Mouse (Mus musculus) ovary, postnatal 10 days (tissue): ENCODE results near the gene Fam205c.

Source experiments
- DNase-seq: peaks from one replicate; pipeline ENCODE4 v3.0.0; 2022; ENCODE audit warnings: low spot score

Fam205c gene

DNA sequence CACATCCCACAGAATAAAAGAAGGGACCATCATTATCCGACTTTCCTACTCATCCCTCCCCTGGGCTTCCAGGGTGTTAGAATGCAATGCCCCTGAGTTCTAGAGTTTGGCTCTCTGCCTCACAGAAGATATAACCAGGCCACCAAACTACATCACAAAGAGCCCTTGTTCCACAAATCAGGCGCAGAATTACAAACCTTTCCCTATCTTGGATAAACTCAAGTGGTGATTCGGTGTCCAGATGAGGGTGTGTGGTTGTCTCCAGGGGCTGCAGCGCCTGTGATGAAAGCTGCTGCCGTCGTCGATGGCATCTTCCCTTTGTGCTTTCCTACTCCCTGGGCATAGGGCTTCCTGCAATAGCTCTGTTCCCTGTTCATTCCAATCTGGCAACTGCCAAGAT, at the start of gene Fam205c:
Fam205c (minus strand) TSS at position 101 of the 400 bp plus-strand sequence.
- no peak for DNase-seq

DNA sequence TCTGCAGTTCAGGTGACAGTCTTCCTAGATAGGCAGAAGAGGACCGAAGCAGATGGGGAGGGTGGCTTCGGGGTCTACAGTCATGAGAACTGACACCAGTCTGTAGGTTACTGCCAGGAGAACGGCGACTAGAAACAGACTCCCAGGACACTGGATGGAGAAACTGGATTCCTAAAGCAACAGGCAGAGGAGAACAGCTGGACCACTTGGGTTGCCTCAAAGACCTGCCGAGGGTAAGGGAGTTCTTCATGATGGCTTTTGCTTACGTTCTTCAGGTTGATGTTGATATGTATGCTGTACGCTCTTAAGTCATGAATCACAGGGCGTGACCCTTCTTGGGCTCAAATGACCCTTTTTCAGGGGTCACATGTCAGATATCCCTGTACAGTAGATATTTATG, 48.4 kb upstream of the Fam205c start:
- no peak for DNase-seq

DNA sequence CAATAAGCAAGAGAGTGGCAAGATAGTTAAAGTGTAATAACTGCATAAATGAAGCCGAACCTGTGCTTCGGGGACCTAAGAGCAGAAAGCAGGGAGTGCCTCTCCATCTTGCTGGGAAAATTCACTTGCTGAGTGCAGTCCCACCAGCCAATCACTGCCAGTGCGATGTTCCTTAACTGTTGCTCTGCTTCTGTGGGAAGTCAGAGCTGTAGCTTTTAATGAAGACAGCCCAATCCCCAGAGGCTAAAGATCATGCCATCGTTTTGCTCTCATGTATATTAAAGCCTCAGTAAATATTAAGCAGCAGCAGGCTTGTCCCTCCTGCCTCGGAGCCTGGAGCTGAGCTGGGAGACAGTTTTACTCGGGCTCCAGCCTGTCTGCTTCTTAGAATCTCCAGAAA, 48.0 kb upstream of the Fam205c start:
- no peak for DNase-seq

DNA sequence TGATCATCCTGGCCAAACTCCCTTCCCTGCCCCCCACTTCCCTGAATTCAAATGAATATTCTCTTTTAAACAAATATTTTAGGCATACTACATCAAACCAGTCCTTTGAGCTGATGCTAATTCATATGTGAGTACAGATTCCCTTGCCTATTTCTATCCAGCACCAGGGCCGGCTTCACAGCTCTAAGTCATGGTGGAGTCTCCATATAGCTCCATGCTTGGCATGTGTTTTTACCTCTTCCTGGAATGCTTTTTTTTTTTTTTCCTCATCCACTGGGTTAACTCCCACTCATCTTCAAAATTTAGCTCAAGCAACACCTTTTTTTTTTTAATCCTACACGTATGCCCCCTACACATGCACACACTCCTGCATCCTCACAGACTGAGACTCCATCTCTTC, 47.5 kb upstream of the Fam205c start:
- no peak for DNase-seq

DNA sequence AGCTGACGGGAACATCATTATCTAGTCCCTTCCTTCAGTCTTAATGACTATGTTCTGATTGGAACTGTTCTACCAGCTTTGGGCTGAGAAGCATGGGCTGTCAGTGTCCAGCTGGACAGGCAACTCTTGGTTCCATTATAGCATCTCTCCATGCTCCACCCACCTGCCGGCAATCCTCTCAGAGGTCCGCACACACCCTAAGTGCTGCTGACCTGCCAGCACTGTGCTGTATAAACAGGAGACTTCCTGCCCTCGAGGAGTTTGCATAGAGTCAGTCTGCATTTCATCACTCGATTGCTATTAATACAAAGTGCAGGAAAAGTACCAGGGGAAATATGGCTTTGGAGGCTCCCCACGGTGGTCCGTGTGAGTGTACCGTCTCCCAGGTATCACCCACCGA, 46.7 kb upstream of the Fam205c start:
- no peak for DNase-seq

DNA sequence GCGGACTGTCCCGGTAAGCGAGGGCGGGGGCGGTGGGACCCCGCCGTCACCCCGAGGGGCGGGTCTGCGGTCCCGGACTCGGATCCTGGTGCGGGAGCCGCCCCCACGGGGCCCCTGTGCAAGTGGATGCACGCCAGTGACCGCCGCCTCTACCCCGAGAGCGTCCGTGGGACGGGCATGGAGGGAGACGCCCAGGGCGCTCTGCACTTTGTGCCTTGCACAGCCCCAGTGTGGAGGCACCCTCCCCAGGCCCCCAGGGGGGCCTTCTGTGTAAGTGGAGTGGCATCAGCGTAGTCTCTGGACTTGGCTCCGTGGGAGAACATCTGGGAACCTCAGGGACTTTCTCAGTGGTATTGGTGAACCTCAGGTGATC, 43.4 kb upstream of the Fam205c start:
- DNase-seq = no peak

DNA sequence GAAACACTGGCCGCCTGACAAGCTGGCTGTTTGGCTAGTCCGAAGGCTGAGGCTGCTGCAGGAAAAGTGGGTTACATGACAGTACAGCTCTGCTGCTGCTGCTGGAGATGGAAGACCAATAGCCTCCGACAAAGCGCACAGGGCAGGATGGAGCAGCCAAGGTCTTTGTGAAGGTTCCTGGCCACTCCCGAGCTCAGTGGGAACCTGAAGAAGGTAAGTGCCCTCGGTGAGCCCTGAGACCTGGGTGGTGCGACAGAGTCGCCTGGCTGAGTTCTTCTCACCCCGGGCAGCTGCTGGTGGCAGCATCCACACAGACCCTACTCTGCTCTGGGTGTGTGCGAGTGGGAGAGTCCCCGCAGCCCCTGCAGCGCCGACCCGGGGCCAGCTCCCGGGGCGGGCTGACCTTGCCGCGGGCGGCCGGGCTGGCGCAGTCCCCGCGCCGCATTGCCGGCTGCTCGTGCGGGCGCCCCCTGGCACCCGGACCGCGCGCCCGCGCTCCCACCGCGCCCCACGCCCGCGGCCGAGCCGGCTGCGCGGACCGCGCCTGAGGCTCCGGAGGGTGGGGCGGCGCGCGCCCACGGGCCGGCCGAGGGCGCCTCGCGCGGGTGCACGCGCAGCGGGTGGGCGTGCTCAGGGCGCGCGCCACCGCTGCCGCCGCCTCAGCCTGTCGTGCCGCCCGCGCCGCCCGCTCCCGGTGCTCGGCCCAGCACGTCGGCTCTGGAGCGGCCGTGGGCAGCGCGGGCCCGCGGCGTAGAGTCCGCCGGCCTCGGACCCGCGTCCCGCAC, 42.8 kb upstream of the Fam205c start, which contains the start of gene Phf24:
Phf24 (plus strand) TSS at position 44 of the 785 bp plus-strand sequence.
- DNase-seq = no peak

DNA sequence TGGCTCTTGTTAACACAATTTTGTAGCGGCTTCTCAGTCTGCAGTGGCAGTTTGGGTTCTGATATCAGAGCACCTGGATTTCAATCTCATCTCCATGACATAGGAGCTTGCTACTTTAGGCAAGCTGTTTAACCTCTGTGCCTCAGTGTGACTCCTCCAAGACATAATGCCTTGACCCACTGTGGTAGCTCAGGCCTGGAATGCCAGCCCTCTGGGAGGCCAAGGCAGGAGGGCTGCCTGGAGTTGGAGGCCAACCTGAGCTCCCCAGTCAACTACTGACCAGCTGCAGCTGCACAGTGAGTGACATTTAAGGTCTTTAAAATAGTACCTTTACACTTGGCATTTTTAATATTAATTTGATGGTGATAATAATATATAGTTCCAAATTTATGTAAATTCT, 41.9 kb upstream of the Fam205c start:
- DNase-seq = no peak

DNA sequence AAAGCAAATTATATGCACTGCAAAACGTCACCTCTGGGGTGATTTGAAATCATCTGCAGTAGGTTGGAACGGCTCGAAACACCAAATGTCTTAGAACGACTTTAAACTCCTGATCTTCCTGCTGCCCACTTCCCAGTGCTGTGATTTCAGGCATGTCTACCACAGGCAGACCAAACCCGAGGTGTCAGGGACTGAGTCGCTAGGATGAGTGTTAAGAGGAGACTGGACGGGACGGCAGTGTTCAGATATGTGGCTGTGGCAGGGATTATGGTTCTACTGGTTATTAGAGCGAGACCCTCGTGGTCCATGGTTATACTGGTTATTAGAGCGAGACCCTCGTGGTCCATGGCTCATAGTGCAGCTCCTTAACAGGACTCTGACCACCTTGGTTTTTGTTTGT, 41.3 kb upstream of the Fam205c start:
- DNase-seq = no peak

DNA sequence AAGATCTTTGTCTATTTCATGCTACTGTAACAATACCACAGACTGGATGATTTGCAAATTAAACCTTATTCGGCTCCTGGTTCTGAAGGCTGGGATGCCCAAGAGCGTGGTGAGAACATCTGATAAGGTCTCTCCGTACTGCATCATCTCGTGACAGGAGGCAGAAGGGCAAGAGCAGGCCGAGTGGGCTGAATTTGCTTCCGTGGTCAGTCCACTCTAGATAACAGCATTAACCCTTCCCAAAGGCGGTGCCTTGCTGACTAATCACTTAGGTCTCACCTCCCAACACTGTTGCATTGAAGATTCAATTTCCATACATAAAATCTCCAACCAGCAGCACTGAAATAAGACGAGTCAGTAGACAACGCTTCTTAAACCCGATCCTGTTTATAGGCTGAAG, 39.4 kb upstream of the Fam205c start:
- no peak for DNase-seq

DNA sequence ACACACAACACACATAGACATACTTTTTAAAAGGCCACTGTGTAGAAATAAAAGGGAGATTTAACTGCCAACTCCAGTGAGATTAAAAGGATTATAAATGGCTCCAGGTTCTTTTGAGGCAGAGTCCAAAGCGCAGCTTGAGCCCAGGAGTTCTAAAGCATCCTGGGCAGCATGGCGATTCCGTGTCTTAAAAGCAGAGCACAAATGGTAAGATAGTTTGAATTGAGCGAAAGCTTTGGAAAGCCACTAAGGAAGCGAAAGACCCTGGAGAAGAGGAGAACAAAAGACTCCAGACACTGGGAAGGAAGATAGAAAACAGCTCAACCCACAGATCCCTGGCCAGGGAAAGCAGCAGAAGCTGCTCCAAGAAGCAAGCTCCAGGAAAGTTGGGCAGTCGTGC, 30.9 kb upstream of the Fam205c start:
- no peak for DNase-seq

DNA sequence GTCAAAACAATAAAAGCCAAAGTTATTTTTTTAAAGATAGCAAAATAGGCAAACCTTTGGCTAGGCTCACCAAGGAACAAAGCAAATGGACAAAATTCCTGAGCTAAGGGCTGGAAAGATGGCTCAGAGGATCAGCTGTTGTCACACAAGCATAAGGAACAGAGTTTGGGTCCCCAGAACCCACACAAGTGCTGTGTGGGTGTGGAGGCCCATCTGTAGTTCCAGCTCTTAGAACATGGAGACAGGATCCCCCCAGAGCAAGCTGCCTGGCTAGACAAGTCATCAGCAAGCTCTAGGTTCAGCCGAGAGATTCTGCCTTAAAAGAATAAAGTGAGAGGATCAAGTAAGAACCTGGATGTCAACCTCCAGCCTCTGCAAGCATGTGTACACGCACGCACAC, 30.5 kb upstream of the Fam205c start:
- DNase-seq = no peak

DNA sequence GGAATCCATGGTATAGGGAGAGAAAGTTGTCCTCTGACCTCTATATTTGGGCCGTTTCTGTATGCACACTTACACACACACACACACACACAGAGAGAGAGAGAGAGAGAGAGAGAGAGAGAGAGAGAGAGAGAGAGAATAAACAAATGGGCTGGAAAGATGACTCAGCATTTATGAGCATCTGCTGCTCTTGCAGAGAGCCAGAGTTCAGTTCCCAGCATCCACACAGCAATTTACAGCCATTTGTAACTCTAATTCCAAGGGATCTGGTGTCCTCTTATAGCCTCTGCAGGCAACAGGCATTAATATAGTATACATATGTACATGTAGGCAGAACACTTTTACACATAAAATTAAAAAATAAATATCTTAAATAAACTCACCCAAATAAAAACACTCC, 29.9 kb upstream of the Fam205c start:
- DNase-seq = no peak

DNA sequence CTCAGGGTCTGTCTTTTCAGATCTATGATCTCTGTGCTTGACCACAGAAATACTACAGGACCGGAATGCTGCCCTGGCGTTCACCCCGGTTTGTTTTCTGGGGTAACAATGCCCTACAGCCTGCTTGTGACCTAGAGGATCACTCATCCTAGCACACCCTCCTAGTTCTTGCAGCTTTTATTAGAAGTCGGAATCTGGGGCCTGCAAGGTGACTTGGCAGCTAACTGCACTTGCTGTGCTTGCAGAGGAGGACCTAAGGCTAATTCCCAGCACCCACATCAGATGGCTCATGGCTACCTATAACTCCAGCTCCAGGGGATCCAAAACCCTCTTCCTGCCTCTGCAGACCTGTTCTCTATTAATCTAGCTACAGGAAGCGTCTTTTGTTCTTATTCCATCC, 28.7 kb upstream of the Fam205c start:
- no peak for DNase-seq

DNA sequence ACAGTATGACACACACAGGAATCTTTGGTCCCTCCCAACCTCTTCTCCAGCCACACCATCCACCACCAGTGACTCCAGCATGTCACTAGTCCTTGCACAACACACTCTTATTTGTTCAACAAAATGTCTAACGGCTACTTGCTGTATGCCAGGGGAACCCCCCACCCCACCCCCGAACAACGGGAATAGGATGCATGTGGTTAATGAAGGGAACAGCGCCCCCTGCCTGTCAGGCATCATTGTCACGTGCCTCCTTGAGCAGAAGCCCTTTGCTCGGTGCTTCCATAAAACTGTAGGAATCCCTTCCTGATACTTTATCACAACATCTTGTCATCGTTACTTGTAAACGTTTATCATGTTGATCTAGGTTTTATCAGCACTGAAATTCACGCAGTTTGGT, 28.1 kb upstream of the Fam205c start:
- no peak for DNase-seq

DNA sequence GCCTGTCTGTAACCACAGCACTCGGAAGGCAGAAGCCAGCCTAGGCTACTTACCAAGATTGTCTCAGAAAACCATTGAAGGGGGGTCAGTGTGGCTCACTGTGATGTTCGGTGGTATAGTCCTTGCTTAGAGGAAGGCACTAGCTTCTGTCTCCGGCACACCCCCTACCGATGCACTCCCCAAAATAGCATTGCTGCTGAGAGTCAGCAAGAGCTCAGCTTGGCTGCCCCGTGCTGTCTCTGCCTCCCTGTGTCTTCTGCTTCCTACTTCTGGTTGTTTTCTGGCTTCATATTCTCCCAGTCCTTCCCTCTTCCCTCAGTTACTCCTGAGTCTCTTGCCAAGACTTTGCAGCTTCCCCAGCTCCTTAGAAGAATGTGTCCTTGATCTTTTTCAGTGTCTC, 26.8 kb upstream of the Fam205c start:
- no peak for DNase-seq

DNA sequence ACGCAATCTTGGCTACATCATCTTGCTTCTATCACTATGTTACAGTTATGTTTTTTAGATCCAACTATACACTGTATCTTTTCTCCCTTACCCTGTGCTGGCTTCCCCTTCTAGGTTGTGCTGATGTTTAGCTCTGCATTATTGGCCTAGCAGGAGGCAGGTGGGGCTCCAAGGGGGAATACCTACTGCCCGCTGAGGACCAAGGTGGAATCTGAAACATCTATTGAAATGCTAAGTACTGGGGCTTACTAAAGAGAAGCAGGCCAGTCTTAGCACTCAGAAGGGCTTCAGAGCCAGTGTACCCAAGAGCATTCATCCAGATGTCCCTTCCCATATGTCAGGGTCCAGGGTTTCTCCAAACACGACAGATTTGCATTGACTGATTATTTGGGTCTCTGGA, 24.9 kb upstream of the Fam205c start:
- DNase-seq = no peak

DNA sequence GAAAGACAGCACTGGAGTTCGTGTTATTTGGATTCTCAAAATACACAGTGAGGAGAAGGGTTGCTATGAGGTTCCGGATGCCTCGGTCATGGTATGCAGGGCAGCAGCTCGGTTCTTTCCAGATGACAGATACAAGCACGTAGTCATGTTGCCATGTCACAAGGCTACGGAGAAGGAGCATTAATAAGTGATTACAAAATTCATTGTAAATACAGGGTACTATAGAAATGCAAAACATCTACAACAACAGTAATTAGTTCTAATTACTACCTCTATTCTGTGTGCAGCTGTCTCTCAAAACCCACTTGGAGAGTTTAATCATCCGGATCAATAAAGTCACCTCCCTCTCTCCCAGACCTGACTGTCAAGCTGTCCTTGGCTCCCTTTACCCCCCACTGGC, 21.1 kb upstream of the Fam205c start:
- DNase-seq = no peak

DNA sequence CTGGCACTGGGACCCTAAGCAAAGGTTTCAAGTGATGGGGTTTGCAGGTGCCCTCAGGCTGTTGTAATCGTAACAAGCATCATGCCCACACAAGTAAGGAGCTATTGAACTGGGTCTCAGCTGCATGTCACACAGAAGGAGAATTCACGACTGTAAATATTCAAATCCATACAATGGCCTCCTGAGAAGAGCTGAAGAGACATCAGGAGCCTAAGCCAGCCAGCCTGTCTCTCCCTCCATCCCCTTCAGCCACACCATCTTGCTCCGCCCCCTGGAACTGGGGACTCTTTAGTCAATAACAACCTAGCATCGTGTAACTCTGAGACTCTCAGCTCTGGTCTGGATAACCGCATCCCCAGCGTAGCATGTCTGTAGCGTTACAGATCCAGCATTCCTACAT, 17.1 kb upstream of the Fam205c start:
- no peak for DNase-seq

DNA sequence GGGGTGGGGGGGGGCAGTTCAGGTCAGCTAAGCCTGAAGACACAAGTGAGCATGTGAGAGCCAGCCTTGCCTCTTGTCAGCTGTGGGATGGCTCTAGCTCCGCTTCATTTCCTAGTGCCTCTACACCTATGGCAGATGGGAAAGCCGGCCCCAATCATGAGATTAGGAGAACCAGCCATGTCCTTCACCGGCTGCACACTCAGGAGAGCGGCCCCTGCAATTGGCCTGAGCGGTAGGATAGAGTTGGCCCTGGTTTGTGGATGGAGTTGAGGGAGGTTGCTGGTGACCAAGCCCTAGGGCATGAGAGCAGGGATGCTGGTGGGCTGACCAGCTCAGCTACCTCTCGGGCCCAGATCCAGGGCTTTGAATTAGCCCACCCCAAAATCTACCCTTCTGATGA, 14.8 kb upstream of the Fam205c start:
- no peak for DNase-seq

DNA sequence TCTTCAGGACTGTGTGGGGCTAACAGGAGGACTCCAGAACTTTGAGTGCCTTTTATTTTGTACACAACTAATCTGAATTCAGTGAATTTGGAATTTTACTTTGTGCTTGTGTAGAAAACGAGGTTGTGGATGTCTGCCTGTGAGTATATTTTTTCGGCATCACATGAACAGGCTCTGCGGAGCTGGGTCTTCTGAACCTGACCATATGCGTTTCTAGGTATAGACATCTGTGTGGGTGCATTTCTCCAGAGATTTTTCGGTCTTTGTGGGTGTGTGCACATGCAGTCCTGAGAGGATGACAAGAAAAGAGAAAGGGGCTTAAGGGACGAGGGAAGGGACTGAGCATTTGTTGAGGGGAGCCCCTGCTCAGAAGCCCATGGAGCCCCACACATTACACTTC, 12.9 kb upstream of the Fam205c start:
- DNase-seq = no peak

DNA sequence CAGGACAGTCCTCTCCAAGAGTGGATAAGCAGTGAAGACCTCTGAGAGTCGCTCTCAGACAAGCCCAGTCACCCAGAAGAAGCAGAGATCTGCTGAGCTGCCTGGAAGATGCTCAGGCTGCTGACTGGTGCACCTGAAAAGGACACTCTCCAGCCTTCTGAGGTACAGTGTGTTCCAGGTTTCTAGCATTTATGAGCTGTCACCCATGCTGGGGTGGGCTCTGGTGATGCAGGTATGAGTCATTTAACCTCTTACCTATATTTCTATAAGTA, 6.6 kb upstream of the Fam205c start:
- DNase-seq = no peak

DNA sequence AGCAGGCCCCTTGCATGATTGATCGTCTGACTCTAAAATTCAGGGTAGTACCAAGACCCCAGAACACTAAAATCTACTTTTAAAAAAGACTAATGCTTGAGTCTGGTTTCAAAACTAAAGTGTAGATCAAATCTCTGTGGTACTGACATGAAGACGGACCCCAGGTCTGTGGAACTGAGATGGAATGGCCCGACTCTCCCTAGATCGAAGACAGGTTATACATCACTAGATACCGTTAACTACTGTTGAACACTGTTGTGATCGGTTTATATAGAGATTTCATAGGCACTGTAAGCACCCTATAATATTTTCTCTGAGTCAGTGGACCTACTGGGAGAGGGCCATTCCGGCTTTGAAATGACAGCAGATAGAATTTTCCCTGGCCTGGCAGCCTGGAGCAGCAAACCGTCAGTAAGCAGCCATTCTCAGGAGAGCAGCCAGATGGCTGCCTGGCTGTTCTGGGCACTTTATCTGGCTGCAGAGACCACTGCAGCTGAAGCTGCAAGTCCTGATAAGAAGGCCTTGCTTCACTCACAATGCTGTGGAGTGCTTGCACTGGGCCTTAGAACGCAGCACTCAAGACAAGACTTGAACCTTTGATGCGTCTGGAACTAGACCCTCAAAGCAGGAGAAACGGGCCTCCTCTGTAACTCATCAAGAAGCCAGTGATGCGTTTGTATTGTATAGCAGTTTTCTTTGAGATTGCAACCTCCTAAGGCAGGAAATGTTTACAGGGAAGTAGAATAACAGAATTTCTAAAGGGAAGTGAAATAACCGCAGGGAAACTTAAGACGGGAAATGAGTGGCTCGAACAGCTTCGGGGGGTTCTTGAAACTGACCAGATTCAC, 6.0 kb upstream of the Fam205c start:
- no peak for DNase-seq

DNA sequence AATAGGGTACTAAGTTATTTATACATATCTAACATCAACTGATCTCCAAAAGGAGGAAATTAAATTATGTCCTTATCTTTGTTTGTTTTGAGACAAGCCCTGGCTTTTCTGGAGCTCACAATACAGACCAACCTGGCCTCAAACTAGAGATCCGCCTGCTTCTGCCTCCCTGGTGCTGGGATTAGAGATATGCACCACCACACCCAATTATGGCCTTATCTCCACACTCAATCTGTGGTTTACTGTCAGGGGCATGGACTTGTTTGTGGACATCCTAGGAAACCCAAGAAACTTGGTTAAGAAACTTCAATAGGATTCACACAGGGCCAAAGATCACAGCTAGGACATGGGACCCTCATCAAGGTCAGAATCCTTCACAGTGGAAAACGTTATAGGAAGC, 3.6 kb upstream of the Fam205c start:
- DNase-seq = no peak
